Mouse (Mus musculus): Measurements from ENCODE around the gene Pald1. TPM values are rescaled to one million over a fixed set of nuclear protein-coding genes. Genes with fewer than 3 reads are reported as not detected.

The Pald1 gene
- total and polyA plus RNA-seq, 3 experiments = 15.3 to 17.7 (median 17.6) TPM

DNA sequence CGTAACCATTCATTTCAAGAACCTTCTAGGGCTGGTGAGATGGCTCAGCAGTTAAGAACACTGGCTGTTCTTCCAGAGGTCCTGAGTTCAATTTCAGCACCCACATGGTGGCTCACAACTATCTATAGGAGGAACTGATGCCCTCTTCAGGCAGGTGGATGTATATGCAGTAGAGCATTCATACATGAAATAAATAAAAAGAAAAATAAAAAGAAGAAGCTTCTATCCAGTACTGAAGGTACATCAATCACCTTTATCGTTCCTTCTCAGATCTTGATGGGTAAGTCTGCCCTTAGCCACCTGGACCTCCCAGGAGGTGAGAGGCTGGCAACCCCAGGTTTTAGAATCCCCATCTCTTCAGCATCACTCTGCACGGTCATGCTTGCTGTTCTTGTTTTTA lies 31.9 kb upstream of the Pald1 start:
- no peak overlapping the region for H3K4me3 ChIP-seq
- H3K79me2 ChIP-seq (replicated peaks; ENCODE audit: control insufficient read depth, insufficient read depth, low read length) = no peaks in the 10 kb centered on the region
- 83% methylated on average over 3 of the region's 3 CpGs for WGBS
- no peak overlapping the region for H3K27ac ChIP-seq
- H3K9ac ChIP-seq (ENCODE audit: low read depth, low read length) = no peak overlapping the region
- DNase-seq = no peak
- TF ChIP-seq EP300 (IDR thresholded peaks at IDR 0.05; ENCODE audit: insufficient read depth, low read depth, low read length) = no peak
- TF ChIP-seq CTCF (IDR thresholded peaks at IDR 0.05) = peak; percentile 29
- TF ChIP-seq POLR2A (IDR thresholded peaks at IDR 0.05; ENCODE audit: insufficient read depth, low read depth, low read length) = no peak
- H3K4me1 ChIP-seq (ENCODE audit: control insufficient read depth, insufficient read depth, low read length) = peaks cover 2% of the 10 kb centered on the region
- intact Hi-C loops (cut with DNase I) = no loop called here
- H3K27me3 ChIP-seq (ENCODE audit: control insufficient read depth, insufficient read depth, low read length) = peaks cover 4% of the 10 kb centered on the region; the same call in 1 of the 2 replicates
- H3K36me3 ChIP-seq (ENCODE audit: control insufficient read depth, insufficient read depth, low read length) = no peaks in the 10 kb centered on the region

GRCm38 (mm10) chr10:61412910-61413625 lies 29.7 kb upstream of the Pald1 start:
- Histone ChIP-seq H3K27ac (no peak overlapping the region), H3K27me3 (ENCODE audit: control insufficient read depth, insufficient read depth, low read length) (no peaks in the 10 kb centered on the region), H3K9ac (ENCODE audit: low read depth, low read length) (no peak overlapping the region), H3K36me3 (ENCODE audit: control insufficient read depth, insufficient read depth, low read length) (no peaks in the 10 kb centered on the region), H3K4me1 (ENCODE audit: control insufficient read depth, insufficient read depth, low read length) (no peaks in the 10 kb centered on the region), H3K4me3 (no peak overlapping the region), H3K79me2 (replicated peaks; ENCODE audit: control insufficient read depth, insufficient read depth, low read length) (no peaks in the 10 kb centered on the region)
- DNase-seq = no peak
- intact Hi-C loops (cut with DNase I) = no loop called here
- no peak for TF ChIP-seq CTCF (IDR thresholded peaks at IDR 0.05)
- no peak for TF ChIP-seq POLR2A (IDR thresholded peaks at IDR 0.05; ENCODE audit: insufficient read depth, low read depth, low read length)
- no peak for TF ChIP-seq EP300 (IDR thresholded peaks at IDR 0.05; ENCODE audit: insufficient read depth, low read depth, low read length)
- 32% methylated on average over 21 of the region's 21 CpGs for WGBS

GRCm38 (mm10) chr10:61410193-61410592 lies 26.9 kb upstream of the Pald1 start:
- Histone ChIP-seq H3K4me1 (ENCODE audit: control insufficient read depth, insufficient read depth, low read length) (no peaks in the 10 kb centered on the region), H3K79me2 (replicated peaks; ENCODE audit: control insufficient read depth, insufficient read depth, low read length) (no peaks in the 10 kb centered on the region), H3K27ac (no peak overlapping the region), H3K4me3 (no peak overlapping the region), H3K9ac (ENCODE audit: low read depth, low read length) (no peak overlapping the region), H3K36me3 (ENCODE audit: control insufficient read depth, insufficient read depth, low read length) (no peaks in the 10 kb centered on the region), H3K27me3 (ENCODE audit: control insufficient read depth, insufficient read depth, low read length) (no peaks in the 10 kb centered on the region)
- no peak for DNase-seq
- TF ChIP-seq CTCF (IDR thresholded peaks at IDR 0.05) (no peak), EP300 (IDR thresholded peaks at IDR 0.05; ENCODE audit: insufficient read depth, low read depth, low read length) (no peak)
- intact Hi-C loops (cut with DNase I) = no loop called here
- 59% methylated on average over 9 of the region's 9 CpGs for WGBS

GRCm38 (mm10) chr10:61409776-61410175 lies 26.4 kb upstream of the Pald1 start:
- TF ChIP-seq POLR2A (IDR thresholded peaks at IDR 0.05; ENCODE audit: insufficient read depth, low read depth, low read length) (no peak), EP300 (IDR thresholded peaks at IDR 0.05; ENCODE audit: insufficient read depth, low read depth, low read length) (no peak), CTCF (IDR thresholded peaks at IDR 0.05) (no peak)
- H3K4me3 ChIP-seq = no peak overlapping the region
- no peaks in the 10 kb centered on the region for H3K36me3 ChIP-seq (ENCODE audit: control insufficient read depth, insufficient read depth, low read length)
- WGBS = 25% methylated on average over 4 of the region's 4 CpGs
- intact Hi-C loops (cut with DNase I) = no loop called here
- no peaks in the 10 kb centered on the region for H3K27me3 ChIP-seq (ENCODE audit: control insufficient read depth, insufficient read depth, low read length)
- no peak overlapping the region for H3K9ac ChIP-seq (ENCODE audit: low read depth, low read length)
- H3K27ac ChIP-seq = no peak overlapping the region
- DNase-seq = no peak
- no peaks in the 10 kb centered on the region for H3K79me2 ChIP-seq (replicated peaks; ENCODE audit: control insufficient read depth, insufficient read depth, low read length)
- no peaks in the 10 kb centered on the region for H3K4me1 ChIP-seq (ENCODE audit: control insufficient read depth, insufficient read depth, low read length)

DNA sequence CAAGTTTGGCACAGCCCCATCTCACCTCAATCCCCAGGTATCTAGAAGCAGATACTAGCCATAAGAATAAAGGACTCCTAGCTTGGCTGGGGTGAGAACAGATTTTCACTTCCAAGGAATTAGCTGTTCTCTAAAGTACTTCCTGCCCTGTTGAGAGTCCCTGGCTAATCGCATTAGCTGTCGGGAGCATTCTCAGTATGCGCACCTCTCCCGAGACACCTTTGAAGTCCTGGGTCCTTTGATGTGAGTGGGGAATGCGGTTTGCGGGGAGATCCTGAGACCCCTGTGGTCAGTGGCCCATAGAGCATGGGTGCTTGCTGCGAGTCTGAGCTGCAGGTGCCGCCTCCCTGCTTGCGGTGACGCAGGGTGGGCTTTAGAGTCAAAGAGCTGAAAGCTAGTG lies 22.6 kb upstream of the Pald1 start:
- TF ChIP-seq POLR2A (IDR thresholded peaks at IDR 0.05; ENCODE audit: insufficient read depth, low read depth, low read length) (no peak), EP300 (IDR thresholded peaks at IDR 0.05; ENCODE audit: insufficient read depth, low read depth, low read length) (no peak), CTCF (IDR thresholded peaks at IDR 0.05) (no peak)
- intact Hi-C loops (cut with DNase I) = no loop called here

GRCm38 (mm10) chr10:61402911-61403310 lies 19.6 kb upstream of the Pald1 start:
- H3K27ac ChIP-seq = no peak overlapping the region
- TF ChIP-seq POLR2A (IDR thresholded peaks at IDR 0.05; ENCODE audit: insufficient read depth, low read depth, low read length) (no peak), CTCF (IDR thresholded peaks at IDR 0.05) (no peak), EP300 (IDR thresholded peaks at IDR 0.05; ENCODE audit: insufficient read depth, low read depth, low read length) (peak; percentile 66; the same call in 1 of the 2 replicates)
- H3K36me3 ChIP-seq (ENCODE audit: control insufficient read depth, insufficient read depth, low read length) = no peaks in the 10 kb centered on the region
- WGBS = 11% methylated on average over 2 of the region's 2 CpGs
- H3K4me1 ChIP-seq (ENCODE audit: control insufficient read depth, insufficient read depth, low read length) = peaks cover 4% of the 10 kb centered on the region
- H3K4me3 ChIP-seq = no peak overlapping the region
- DNase-seq = peak in 1 of 2 experiments; percentile 50
- H3K9ac ChIP-seq (ENCODE audit: low read depth, low read length) = no peak overlapping the region
- H3K79me2 ChIP-seq (replicated peaks; ENCODE audit: control insufficient read depth, insufficient read depth, low read length) = no peaks in the 10 kb centered on the region
- intact Hi-C loops (cut with DNase I) = no loop called here
- no peaks in the 10 kb centered on the region for H3K27me3 ChIP-seq (ENCODE audit: control insufficient read depth, insufficient read depth, low read length)

More for the DNA sequence above, 22.6 kb upstream of the Pald1 start:
- no peaks in the 10 kb centered on the region for H3K27me3 ChIP-seq (ENCODE audit: control insufficient read depth, insufficient read depth, low read length)
- WGBS = 36% methylated on average over 10 of the region's 10 CpGs
- no peaks in the 10 kb centered on the region for H3K36me3 ChIP-seq (ENCODE audit: control insufficient read depth, insufficient read depth, low read length)
- no peak overlapping the region for H3K9ac ChIP-seq (ENCODE audit: low read depth, low read length)
- H3K79me2 ChIP-seq (replicated peaks; ENCODE audit: control insufficient read depth, insufficient read depth, low read length) = no peaks in the 10 kb centered on the region
- no peak overlapping the region for H3K4me3 ChIP-seq
- no peak for DNase-seq
- H3K4me1 ChIP-seq (ENCODE audit: control insufficient read depth, insufficient read depth, low read length) = peaks cover 3% of the 10 kb centered on the region; the same call in 1 of the 2 replicates
- no peak overlapping the region for H3K27ac ChIP-seq
